In the genomic region with DNA sequence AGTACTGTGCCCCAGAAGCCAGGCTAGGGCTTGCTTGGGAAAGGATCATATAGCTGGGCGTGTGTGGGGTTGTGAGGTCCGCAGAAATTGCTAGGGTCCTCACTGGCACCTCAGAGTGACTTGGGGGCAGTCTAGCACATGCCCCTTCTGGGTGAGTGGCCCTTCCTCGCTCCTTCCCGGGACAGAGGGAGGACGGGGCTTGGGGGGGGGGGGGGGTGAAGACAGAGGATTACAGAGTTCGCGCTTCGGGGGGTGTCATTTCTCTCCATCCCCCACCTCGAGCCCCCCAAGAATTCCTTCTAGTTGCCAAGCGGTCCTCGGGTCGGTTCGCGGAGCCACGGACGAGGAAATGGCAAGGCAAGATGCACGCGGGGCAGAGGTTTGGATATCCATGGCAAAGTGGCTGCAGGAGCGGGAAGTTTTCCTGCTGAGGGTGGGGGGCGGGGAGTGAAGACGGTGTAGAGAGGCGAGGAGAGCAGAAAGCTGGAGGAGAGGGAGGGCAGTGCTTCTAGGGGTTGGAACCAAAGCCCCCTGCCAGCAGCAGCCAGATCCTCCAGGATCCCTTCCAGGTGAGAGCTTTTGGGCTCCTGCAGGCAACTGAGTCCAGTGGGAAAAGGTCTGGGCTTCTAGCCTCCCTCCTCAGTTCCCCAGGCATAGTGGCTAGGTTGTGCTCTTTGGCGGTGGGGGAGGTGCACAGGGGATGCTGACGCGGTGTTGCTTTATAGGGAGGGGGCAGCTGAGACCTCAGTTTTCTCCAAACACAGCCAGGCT, we compare ENCODE assay signal across 10 mouse cellular contexts. TPM values are rescaled to one million over a fixed set of nuclear protein-coding genes. Genes with fewer than 3 reads are reported as not detected.
DNase-seq lines count a peak whose midpoint lies in the region; ATAC-seq lines count a peak whose summit lies in the region.
"Had no signal": no experiment of that assay in that cellular context is flagged by ENCODE, and none has a peak within 500 bp of the region (broad histone marks: within the 10 kb centered on the region; RNA-seq: fewer than 3 reads in every experiment).

No protein-coding gene starts in this region.

- peak overlapping the region; percentile 47 for H3K4me3 ChIP-seq in heart, embryonic 16.5 days (ENCODE audit: low read length)
- H3K4me3 ChIP-seq in hindbrain, embryonic 13.5 days, result peak overlapping the region; percentile 42
- peak overlapping the region; percentile 37 for H3K4me3 ChIP-seq in midbrain, embryonic 14.5 days (replicated peaks; ENCODE audit: low read depth, low read length)
- H3K4me3 ChIP-seq: myocyte had no signal

- peak overlapping the region; percentile 74 for H3K4me2 ChIP-seq in heart, embryonic 16.5 days (ENCODE audit: low read depth, low read length)
- peak overlapping the region; percentile 62 for H3K4me2 ChIP-seq in hindbrain, embryonic 13.5 days
- peak overlapping the region; percentile 66 for H3K4me2 ChIP-seq in midbrain, embryonic 14.5 days (ENCODE audit: low read length)

- peaks cover 20% of the 10 kb centered on the region for H3K27me3 ChIP-seq in heart, embryonic 16.5 days (ENCODE audit: control insufficient read depth, insufficient read depth, low read length)
- H3K27me3 ChIP-seq in hindbrain, embryonic 13.5 days, result peaks cover 58% of the 10 kb centered on the region
- no peaks in the 10 kb centered on the region; the same call in 1 of the 2 replicates for H3K27me3 ChIP-seq in midbrain, embryonic 14.5 days (ENCODE audit: control insufficient read depth, insufficient read depth, low read length)

- H3K4me1 ChIP-seq in heart, embryonic 16.5 days (ENCODE audit: control insufficient read depth, insufficient read depth, low read length), result no peaks in the 10 kb centered on the region
- H3K4me1 ChIP-seq in hindbrain, embryonic 13.5 days (replicated peaks), result peaks cover 7% of the 10 kb centered on the region
- H3K4me1 ChIP-seq in midbrain, embryonic 14.5 days (ENCODE audit: control insufficient read depth, insufficient read depth, low read length), result no peaks in the 10 kb centered on the region

- H3K36me3 ChIP-seq in heart, embryonic 16.5 days (ENCODE audit: control insufficient read depth, insufficient read depth), result no peaks in the 10 kb centered on the region
- H3K36me3 ChIP-seq in hindbrain, embryonic 13.5 days, result no peaks in the 10 kb centered on the region
- no peaks in the 10 kb centered on the region for H3K36me3 ChIP-seq in midbrain, embryonic 14.5 days (ENCODE audit: control insufficient read depth, insufficient read depth, low read length)

- no peak for DNase-seq in heart, postnatal 10 days
- DNase-seq in embryo, embryonic 10.5 days (ENCODE audit: low spot score), result peak; percentile 8
- peak; percentile 35 for DNase-seq in midbrain, embryonic 14.5 days
- DNase-seq in thymus, adult 18-20 months, result no peak
- DNase-seq in adrenal gland, postnatal 36 days, result no peak
- DNase-seq in spleen, adult 12 weeks (ENCODE audit: low spot score), result no peak

- WGBS in heart, embryonic 16.5 days, result 22% methylated on average over 21 of the region's 25 CpGs
- 18% methylated on average over 24 of the region's 25 CpGs for WGBS in hindbrain, embryonic 13.5 days
- WGBS in midbrain, embryonic 14.5 days, result 29% methylated on average over 25 of the region's 25 CpGs

- intact Hi-C loops in heart, postnatal 10 days (cut with DNase I), result no loop called here

- no peak for ATAC-seq in heart, embryonic 16.5 days (replicated peaks; ENCODE audit: extremely low read depth, insufficient read depth, low FRiP score)
- ATAC-seq in hindbrain, embryonic 13.5 days (ENCODE audit: low FRiP score), result peak; percentile 64
- ATAC-seq in midbrain, embryonic 14.5 days (ENCODE audit: low FRiP score, low TSS enrichment), result peak; percentile 34

- H3K9ac ChIP-seq in heart, embryonic 16.5 days (ENCODE audit: low read length), result peak overlapping the region; percentile 54; the same call in 1 of the 2 replicates
- H3K9ac ChIP-seq in hindbrain, embryonic 13.5 days, result peak overlapping the region; percentile 68
- peak overlapping the region; percentile 47 for H3K9ac ChIP-seq in midbrain, embryonic 14.5 days (replicated peaks; ENCODE audit: low read length)

- no peak overlapping the region for H3K27ac ChIP-seq in heart, embryonic 16.5 days (ENCODE audit: low read length)
- H3K27ac ChIP-seq in hindbrain, embryonic 13.5 days, result peak overlapping the region; percentile 64
- 0 out of 2 replicates have a peak overlapping the region, but pooled peaks have one; percentile 45 for H3K27ac ChIP-seq in midbrain, embryonic 14.5 days (replicated peaks; ENCODE audit: low read depth, low read length)

- no peaks in the 10 kb centered on the region for H3K9me3 ChIP-seq in heart, embryonic 16.5 days (replicated peaks; ENCODE audit: control insufficient read depth, low read length)
- no peaks in the 10 kb centered on the region for H3K9me3 ChIP-seq in hindbrain, embryonic 13.5 days
- no peaks in the 10 kb centered on the region for H3K9me3 ChIP-seq in midbrain, embryonic 14.5 days (ENCODE audit: control insufficient read depth, low read length)

RNA-seq across cellular contexts. Expression of gene Frmpd3, which starts 0.5 kb away (rescaled TPM):
- 0.14 and 0.16 TPM in 2 replicates for polyA plus RNA-seq in heart, embryonic 16.5 days (2015; fragmentation: Nextera tagmentation; extraction: Ambion mirVana)
- not detected for total RNA-seq in heart, postnatal 10 days (2021)
- polyA plus RNA-seq in hindbrain, embryonic 13.5 days (2015; fragmentation: Nextera tagmentation; extraction: Ambion mirVana), result 3.0 and 5.7 TPM in 2 replicates
- 3.6 and 3.7 TPM in 2 replicates for polyA plus RNA-seq in midbrain, embryonic 14.5 days (2014; fragmentation: Nextera tagmentation; extraction: Ambion mirVana)
- under 1 TPM in 1 of 2 experiments, not detected in 1; 0.07 TPM for total RNA-seq in adrenal gland, postnatal 36 days (2021)
- total RNA-seq: hematopoietic stem cell, adult 5-6 weeks had no signal
- polyA plus RNA-seq: myocyte had no signal

Comparison
In these comparisons a context has a peak if more than half of its experiments do, and no peak if none do; other contexts are left out.
1. DNase-seq: peak in embryo, embryonic 10.5 days (single experiment) and midbrain, embryonic 14.5 days (single experiment); none in heart, postnatal 10 days (0 of 2), thymus, adult 18-20 months (0 of 2), adrenal gland, postnatal 36 days (0 of 2) and spleen, adult 12 weeks (single experiment).
2. Peak in every context shown above with its lines, with median percentiles within 50 percentile points of each other: H3K4me2 ChIP-seq, H3K4me3 ChIP-seq and H3K9ac ChIP-seq.